Mouse (Mus musculus): ENCODE data around the gene 1110002E22Rik.

1110002E22Rik gene

GRCm38 (mm10) chr3:138110910-138111782 lies 46.3 kb downstream of the 1110002E22Rik start:
- no peak for DNase-seq

- DNase-seq: no peak
These were observed 49.3 kb downstream of the 1110002E22Rik start for GRCm38 (mm10) chr3:138114106-138114505.

- DNase-seq: no peak
These were observed 52.0 kb downstream of the 1110002E22Rik start for GRCm38 (mm10) chr3:138116871-138117270.

- no peak for DNase-seq
These were observed 53.5 kb downstream of the 1110002E22Rik start for GRCm38 (mm10) chr3:138118392-138118791.

- no peak for DNase-seq
These were observed 54.0 kb downstream of the 1110002E22Rik start for GRCm38 (mm10) chr3:138118831-138119230.

GRCm38 (mm10) chr3:138119444-138120105 lies 54.7 kb downstream of the 1110002E22Rik start:
- DNase-seq: no peak

- DNase-seq: no peak
These were observed 56.6 kb downstream of the 1110002E22Rik start for GRCm38 (mm10) chr3:138121461-138121860.

- no peak for DNase-seq
These were observed 59.0 kb downstream of the 1110002E22Rik start for GRCm38 (mm10) chr3:138123842-138124241.

- DNase-seq: no peak
These were observed 64.3 kb downstream of the 1110002E22Rik start for GRCm38 (mm10) chr3:138129110-138129509.

GRCm38 (mm10) chr3:138130692-138131091 lies 65.8 kb downstream of the 1110002E22Rik start:
- no peak for DNase-seq
